Mouse (Mus musculus) thymus, postnatal 0 days (tissue): ENCODE results near the gene Hnrnpf. TPM values are rescaled to one million over a fixed set of nuclear protein-coding genes. Genes with fewer than 3 reads are reported as not detected.
"Not testable (repeated sequence)": the region's sequence is repeated elsewhere in the genome, so short reads cannot be mapped to it uniquely, and the experiment has no call there.

Experiments
- DNase-seq: peaks from one replicate; pipeline ENCODE4 v3.0.0-alpha.2; 2015; ENCODE audit warnings: low spot score
- polyA plus RNA-seq: library from polyadenylated mRNA; unstranded; fragments of >200 nt; fragmentation: Nextera tagmentation; extraction: Ambion mirVana; gene quantifications from 2 replicates; pipeline ENCODE4 v1.2.1, GENCODE M21; 2015

The Hnrnpf gene
- polyA plus RNA-seq, result 1,040 and 1,096 TPM in 2 replicates

DNA sequence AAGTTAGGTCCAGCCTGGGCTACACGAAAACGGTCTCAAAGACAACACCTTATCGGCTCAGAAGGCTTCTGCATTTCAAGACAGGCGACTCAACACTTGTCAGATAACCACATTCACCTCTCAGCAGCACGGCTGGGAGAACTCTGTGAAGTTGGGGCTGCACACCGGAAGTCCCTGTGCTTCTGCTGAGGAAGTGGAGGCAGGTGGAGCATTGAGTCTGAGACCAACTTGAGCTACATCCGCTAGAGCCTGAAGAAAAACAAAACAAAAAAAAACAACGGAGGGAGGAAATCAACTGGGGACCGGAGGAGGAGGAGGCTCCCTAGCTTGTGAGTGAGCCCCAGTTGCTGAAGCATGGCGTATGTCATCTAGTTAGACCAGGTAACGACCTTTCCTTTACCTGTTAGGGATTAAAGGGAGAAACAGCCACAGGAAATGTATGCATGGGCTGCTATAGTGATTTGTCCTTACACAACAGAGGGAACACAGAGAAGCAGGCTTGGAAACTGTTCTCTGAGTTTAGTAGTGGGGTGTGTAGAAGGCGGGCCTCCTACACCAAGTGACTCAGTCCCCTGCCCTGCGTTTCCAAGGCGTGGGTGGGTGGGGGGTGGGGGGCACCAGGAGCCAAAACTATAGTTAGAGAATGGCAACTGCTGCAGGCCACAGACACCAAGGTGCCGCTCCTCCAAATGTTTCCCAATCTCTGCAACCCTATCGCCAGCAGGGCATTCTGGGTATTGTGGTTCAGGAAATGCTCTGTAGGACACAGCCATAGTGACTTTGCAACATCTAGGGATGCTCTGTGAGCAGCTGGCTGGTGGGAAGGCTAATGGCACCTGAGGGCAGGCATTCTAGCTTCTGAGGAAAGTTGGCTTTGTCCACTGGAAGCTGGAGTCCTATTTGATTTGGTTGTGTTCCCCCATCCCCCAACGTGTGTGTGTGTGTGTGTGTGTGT, at the start of gene Hnrnpf:
Hnrnpf (plus strand) TSS at position 199 of the 955 bp plus-strand sequence.
- peak; percentile 94 for DNase-seq

DNA sequence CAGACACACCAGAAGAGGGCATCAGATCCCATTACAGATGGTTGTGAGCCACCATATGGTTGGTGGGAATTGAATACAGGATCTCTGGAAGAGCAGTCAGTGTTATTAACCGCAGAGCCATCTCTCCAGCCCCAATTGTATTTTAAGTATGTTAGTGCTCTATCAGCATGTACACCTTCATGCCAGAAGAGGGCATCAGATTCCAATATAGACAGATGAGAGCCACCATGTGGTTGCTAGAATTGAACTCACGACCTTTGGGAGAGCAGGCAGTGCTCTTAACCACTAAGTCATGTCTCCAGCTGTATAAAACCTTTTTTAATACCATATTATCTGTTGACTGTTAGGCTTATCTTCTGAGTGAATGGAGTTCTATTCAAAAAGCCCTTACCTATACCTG, 48.4 kb upstream of the Hnrnpf start:
- peak; percentile 22 for DNase-seq

DNA sequence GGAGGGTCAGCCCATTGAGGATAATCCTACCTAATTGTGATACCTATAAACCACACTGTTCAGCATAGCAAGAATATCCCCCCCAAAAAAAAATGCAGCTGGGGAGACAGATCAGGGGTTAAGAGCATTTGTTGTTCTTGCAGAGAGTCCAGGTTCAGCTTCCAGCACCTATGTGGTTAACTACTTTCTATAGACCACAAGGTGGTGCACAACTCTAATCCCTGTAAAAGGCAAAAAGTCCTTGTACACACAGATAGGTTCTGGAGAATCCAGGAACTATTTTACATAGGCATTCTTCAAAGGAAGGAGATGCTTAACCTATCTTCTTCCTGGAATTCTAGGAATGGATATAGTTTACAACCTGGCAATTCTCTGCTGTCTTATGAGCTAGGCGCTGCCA, 42.1 kb upstream of the Hnrnpf start:
- DNase-seq, result peak; percentile 26

DNA sequence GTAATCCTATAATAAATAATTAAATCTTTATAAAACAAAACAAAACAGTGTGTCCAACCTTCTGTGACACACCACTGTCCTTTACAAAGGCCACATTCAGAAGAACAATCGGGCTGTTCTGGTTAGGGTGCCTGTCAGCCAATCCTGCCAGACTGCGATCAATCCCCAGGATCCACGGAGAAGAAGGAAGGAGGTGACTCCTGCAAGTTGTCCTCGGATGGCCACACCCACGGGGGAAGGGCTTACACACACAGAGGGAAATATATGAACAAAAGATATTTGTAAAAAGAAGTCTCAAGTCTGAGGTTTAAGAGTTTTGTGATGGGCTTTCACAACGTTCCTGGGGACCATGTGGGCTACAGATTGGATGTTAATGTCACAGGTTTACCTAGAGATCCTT, 38.3 kb upstream of the Hnrnpf start, which contains the start of gene Zfp239:
Zfp239 (plus strand) TSS at position 253 of the 400 bp plus-strand sequence.
- DNase-seq, result no peak

DNA sequence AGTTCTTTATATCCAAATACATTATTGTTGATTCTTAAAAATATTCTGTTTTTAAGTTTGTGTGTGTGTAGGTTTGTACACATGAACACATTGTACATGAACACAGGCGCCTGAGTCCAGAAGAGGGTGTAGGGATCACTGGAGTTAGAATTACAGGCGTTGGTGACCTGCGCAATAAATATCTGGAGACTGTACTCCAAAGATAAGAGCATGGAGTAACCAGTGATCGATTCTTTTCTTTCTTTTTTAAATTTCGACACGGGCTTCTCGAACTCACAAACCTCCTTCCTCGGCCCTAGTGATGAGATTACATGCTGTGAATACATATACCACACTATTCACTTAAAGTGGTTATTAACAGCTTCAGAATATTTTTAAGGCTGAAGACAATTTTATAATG, 37.7 kb upstream of the Hnrnpf start:
- no peak for DNase-seq

DNA sequence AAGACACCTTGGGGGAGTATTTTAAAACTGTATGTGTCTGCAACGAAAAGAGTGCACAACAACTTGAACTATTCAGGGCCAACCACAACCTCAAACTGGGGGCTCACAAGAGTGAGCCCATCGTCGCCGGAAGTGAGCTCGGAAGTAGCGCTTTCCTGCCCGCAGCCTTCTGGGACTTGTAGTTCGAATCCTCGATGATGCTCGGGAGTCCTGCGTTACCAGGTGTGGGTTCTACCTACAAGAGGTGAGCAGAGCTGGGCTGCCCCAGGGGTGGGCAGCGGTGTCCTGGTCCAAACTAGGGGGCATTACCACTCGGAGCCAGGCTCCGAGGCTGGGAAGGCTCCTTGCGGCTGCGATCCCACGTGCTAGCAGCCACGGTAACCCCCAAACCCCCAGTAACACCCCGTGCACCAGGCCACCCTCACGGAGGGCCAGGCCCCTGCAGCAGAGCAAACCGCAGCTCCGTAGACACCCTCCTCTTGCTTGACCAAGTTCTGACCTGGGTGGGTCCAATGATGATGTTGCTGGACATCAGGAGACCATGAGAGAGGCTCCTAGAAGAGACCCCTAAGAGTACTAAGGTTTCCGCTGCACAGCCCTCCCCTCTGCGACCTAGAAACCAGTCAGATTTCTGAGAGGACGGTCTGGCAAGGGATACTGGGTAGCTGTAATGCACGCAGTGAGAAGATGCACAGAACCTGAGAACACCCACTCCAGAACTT, 37.1 kb upstream of the Hnrnpf start:
- DNase-seq, result peak; percentile 83

DNA sequence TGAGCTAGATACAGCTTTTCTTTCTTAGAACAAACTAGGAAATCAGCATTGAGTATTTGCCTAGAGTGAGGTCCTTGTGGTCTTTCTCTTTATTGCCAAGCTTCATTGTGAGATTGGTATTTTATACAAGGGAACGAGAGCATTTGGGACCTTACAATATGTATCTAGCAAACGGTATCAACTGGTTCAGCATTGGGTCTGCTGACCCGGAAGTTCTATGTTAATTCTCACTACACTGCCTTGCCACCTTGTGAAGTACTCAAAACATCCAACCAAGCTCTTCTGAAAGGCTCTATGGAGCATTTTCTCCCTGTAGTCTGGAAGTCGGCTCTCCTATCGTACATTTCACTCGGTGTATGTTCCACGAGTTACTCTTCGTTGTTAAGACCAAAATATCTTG, 36.4 kb upstream of the Hnrnpf start:
- no peak for DNase-seq

DNA sequence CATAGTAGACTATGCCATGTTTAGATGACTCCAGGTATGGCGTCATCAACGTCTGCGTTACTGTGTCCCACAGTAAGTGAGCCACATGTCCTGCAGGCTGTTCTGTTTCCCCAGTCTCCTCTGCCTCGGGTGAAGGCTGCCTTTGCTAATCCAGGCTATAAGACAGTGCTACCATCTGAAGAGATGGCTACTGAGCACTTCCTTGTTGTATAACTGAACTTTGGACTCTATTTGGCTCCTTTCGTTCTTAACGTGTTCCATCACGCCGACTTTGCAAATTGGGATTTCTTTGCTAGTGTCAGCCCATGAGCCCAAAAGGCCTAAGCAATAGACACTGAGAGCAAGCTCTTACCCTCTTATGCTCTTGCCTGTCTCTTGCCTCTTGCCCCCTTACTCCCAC, 31.9 kb upstream of the Hnrnpf start:
- no peak for DNase-seq

DNA sequence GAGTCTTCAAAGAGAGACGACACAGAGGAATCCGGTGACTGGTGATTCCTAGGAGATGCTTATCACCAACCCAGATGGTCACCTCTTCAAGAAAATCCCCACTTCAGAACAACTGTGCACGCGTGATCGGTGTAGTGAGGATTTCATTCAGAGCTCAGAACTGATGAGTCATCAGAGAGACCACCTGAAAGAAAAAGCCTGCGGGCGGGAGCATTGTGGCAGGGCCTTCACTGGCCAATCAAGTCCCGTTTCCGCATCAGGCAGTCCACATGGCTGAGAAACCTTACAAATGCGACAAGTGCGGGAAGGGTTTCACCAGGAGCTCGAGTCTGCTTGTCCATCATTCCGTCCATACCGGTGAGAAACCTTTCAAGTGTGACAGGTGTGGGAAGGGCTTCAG, 29.1 kb upstream of the Hnrnpf start:
- no peak for DNase-seq

DNA sequence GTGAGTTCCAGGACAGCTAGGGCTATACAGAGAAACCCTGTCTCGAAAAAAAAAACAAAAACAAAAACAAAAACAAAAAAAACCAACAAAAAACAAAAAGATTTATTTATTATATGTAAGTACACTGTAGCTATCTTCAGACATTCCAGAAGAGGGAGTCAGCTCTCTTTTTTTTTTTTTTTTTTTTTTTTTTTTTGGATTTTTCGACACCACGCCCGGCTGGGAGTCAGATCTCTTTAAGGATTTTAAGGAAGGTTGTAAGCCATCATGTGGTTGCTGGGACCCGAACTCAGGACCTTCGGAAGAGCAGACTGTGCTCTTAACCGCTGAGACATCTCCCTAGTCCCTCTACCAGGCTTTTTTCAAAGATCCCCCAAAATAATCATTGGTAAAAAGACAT, 26.7 kb upstream of the Hnrnpf start:
- DNase-seq, result not testable (repeated sequence)

DNA sequence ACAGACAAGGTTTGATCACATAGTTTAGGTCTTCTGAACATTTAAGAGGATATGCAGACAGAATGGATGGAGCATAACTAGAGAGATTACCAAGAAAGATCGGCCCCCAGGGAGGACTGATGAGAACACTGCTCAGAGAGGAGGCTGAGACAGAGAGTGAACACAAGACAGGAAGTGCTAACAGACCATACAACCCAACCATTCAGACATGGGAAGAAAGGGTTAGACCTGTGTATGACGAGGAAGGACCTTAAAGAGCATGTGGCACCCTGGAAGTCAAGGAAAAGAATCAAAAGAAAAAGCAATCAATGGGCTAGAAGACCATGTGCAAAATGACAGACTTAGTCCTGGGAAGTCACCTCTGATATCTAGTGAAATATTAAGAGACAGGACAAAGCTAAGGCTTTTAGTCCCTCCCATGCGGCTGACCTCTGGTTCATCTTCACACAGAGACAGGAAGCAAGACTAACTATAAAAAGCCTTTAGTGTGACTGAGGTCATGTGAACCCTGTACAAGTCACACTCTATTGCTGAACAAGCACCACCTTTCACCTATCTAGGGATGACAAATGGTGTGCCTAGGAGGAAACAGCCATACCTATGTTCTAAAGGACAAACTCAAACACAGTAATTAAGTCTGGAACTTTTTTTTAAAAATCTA, 25.4 kb upstream of the Hnrnpf start:
- DNase-seq, result peak; percentile 11

DNA sequence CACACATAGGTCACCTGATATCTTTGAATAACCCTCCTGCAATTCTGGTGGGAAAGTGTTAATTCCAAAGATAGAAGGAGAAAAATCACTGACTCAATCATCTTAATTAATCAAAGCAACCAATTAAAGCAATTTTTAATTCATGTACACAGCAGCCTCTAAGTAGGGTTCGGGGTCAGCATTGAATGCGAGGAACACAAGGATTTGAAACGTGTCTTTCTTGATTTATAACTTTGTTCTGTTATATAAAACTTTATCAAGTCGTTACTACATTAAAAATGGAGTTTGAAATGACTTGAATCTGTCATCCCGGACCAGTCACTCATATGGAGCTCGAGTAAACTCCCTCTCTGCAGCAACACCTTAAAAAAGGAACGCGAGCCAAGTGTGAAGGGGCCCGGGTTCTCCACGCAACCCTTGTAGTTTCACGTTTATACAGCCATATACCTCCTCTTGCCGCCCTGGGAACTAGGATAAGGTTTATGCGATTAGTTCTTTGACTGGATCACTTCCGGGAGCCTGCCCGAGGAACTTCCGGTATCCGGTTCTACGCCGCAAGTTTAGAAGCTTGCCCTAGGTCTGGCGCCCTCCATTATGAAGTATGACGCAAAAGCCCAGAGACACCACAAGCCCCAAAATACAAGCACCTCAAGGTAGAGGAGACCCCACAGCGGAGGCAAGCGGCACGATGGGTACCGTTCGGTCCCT, 21.3 kb upstream of the Hnrnpf start:
- DNase-seq, result peak; percentile 94

DNA sequence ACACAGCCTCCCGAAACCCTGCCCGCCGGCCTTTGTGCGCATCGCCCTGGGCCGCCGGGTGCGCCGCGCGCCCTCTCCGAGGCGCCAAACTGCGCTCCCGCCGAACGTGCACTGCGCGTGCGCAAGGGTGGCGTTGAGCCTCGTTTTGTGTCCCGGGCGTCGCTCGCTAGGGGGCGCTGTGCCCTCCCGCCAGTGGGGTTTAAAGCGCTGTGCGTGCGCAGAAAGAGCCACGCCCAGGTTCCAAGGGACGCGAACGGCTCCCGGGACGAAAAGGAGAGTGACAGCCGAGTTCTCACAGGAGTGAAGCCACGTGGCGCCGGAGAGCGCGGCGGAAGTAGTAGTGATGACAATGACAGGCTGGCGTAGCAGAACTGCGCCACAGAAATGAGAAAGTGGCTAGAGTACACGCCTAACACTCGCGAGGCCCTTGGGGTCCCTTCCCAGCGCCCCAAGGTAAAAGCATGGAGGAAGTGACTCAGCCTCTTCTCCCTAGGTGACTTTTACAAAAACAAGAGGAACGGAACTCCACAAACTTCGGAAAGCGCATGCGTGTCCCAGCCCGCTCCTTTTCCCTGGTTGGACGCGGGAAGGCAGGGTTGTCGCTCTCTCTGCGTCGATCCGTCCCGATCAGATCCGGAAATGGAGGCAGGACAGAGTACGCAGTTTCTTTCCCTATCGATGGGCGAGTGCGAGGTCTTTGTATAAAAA, 20.6 kb upstream of the Hnrnpf start:
- peak; percentile 100 for DNase-seq

DNA sequence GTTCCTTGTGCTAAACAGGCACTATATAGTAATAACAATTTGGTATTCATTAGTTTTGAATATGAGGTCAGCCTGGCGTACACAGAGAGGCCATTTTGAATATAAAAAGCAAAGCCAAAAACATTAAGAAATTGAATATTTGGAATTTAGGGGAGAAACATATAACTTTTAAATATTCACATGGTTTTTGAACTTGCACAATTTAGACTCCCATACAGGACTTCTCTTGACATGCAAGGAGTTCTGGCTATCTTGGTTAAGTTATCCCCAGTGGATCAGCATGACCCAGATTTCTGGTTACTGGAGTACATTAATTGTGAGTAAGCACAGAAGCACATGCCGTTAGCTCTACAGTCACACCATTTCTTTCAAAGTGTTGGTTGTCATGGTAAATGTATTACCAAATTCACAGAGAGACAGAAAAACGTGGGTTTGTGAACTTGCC, 19.7 kb upstream of the Hnrnpf start:
- no peak for DNase-seq

DNA sequence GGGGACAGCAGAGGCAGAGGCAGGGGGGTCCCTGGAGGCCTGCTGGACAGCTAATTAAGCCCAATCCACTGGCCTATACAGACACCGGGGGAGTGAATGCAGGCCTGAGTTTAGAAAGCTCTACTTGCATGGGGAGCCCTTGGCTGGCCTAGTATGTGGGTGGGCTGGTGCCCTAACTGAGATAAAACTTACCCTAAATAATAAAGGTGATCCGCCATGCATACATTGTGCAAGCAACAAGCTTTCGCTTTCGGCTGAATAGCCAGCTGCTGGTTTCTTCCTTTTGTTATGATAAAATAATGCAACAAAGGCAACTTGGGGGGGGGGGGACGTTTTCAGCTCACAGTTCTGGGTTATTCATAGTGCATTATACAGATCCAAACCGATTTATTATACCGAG, 18.9 kb upstream of the Hnrnpf start:
- no peak for DNase-seq

DNA sequence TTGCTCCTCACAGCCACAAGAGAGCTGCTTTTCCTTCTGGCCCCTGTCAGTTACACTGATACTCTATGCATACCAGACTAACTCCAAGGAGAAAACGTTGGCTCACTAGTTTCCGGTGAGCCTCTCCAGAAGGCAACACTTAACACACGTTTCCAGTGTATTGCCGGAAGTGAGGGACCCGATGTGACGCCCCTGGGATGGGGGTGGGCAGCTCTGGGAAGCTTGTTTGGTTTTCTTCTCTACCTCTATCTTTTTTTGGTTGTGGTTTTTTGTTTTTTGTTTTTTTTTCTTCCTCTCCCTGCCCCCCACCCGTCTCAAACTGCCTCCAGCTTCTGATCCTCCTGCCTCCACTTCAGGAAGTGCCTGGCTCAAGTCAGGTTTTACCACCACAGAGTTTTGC, 18.1 kb upstream of the Hnrnpf start:
- DNase-seq, result peak; percentile 69

DNA sequence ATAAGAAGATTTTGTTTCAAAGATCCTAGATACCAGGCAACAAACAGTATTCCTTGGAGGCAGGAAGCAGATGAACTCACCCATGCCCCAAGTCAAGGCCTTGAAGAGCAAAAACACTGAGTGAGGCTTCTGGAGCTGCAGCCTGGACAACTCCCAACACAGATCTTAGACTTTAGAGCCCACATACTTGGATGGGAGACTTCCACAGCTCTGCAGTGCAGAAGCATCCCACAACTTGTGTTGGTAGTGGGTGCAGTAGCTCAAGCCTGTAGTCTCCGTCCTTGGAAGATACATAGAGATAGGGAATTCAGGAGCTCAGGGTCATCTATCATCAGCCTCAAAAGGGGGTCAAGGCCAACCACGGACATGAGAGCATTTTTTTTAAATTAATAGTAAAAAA, 14.2 kb upstream of the Hnrnpf start:
- DNase-seq, result no peak

DNA sequence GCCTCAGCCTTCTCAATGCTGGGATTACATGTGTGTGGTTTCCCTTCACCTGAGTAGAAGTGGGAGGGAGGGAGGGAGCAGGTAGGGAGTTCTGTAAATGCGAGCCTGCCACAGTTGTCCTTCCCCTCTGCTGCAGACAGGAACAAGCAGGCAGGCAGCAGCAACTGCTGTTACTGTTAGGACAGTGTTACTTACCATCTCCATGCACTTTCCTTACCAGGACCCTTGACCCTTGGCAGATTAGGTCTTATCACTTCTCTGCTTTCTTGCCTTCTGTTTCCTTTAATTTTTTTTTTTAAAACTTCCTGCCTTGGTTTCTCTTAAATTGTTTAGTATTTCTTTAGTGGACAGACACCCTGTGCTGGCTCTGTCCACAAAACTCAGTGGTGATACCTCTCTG, 12.1 kb upstream of the Hnrnpf start:
- DNase-seq, result no peak

DNA sequence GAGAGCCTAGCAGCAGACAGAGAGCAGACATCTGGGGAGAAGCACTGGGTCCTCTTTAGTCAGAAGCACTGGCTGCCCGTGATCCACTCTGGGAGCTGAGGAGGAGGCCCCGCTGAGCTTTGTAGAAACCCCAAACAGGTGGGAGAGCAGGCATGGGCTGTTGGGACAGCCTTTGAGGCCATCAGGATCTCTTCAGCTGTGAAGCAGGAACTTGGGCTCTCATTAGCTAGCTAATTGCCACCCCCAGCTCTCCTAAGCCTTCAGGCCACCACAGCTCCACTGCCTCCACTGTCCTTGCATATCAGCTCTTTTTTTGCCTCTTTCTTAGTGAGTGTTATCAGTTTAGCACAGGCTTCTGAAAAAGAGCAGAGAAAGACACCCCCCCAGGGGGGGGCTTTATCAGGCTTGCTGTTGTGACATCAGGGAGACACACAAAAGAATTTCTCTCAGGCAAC, 11.5 kb upstream of the Hnrnpf start:
- DNase-seq, result no peak

DNA sequence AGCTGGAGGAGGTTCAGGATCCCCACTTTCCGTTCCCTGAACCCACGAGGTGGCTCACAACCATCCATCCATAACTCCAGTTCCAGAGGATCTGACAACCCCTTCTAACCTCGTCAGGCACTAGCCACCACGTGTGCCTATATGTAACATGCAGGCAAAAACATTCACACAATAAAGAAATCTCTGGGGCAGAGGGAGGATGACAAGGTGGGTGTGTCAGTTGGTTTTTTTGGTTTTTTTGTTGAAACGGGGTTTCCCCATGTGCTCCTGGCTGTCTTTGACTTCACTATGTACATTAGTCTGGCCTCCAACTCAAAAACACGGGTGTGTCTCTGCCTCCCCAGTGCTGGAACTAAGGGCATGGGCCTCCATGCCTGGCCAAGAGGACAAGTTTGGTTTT, 9.9 kb upstream of the Hnrnpf start:
- DNase-seq, result peak; percentile 32
